Mouse (Mus musculus) kidney, postnatal 14 days (tissue): ENCODE measurements around the gene Gm1527.
A peak's percentile ranks its signal among the peaks of the same experiment; 100 is the strongest.
"Not testable (repeated sequence)": the region's sequence is repeated elsewhere in the genome, so short reads cannot be mapped to it uniquely, and the experiment has no call there.

Source experiments
- DNase-seq: peaks from one replicate; pipeline ENCODE4 v3.0.0; 2022; ENCODE audit warnings: mixed read lengths

The Gm1527 gene

GRCm38 (mm10) chr3:28892317-28892716 lies at the start of gene Gm1527:
Gene Gm1527 (plus strand): TSS chr3:28892617.
- no peak for DNase-seq

- DNase-seq: no peak
These were observed 49.2 kb upstream of the Gm1527 start for GRCm38 (mm10) chr3:28843231-28843630.

GRCm38 (mm10) chr3:28847115-28847514 lies 45.3 kb upstream of the Gm1527 start:
- no peak for DNase-seq

GRCm38 (mm10) chr3:28852174-28852573 lies 40.2 kb upstream of the Gm1527 start:
- DNase-seq: not testable (repeated sequence)

GRCm38 (mm10) chr3:28859630-28860392 lies 32.6 kb upstream of the Gm1527 start:
- DNase-seq: not testable (repeated sequence)

- not testable (repeated sequence) for DNase-seq
These were observed 4.5 kb downstream of the Gm1527 start for GRCm38 (mm10) chr3:28896966-28897365.

- no peak for DNase-seq
These were observed 73.5 kb downstream of the Gm1527 start for GRCm38 (mm10) chr3:28965931-28966330.

- peak; percentile 62 for DNase-seq
These were observed 76.4 kb downstream of the Gm1527 start for GRCm38 (mm10) chr3:28968851-28969250.
